Mouse (Mus musculus): ENCODE results near the gene Slc38a7. TPM values are rescaled to one million over a fixed set of nuclear protein-coding genes. Genes with fewer than 3 reads are reported as not detected.
"Not testable (repeated sequence)": the region's sequence is repeated elsewhere in the genome, so short reads cannot be mapped to it uniquely, and the experiment has no call there.

Gene Slc38a7
- total RNA-seq, 2 experiments from 2014 or later = 9.5 to 10.0 TPM

DNA sequence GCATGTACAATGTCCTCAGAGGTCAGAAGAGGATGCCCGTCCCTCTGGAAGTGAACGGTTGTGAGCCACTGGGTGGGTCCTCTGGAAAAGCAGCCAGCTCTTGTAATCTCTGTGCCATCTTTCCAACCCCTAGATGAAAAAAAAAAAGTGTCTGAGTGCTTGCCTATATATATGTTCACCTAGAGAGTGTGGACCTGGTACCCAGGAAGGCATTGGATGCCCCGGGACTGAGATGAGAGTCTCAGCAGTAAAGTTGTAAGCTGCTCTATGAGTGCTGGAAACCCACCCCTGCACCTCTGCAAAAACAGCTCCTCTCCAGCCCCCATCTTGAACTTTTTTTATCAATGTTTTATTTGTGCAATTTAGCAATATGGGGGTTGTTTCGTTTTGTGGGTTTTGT is 44.7 kb downstream of the Slc38a7 start:
- DNase-seq (ENCODE audit: low spot score in 2 of 2) = no peak

DNA sequence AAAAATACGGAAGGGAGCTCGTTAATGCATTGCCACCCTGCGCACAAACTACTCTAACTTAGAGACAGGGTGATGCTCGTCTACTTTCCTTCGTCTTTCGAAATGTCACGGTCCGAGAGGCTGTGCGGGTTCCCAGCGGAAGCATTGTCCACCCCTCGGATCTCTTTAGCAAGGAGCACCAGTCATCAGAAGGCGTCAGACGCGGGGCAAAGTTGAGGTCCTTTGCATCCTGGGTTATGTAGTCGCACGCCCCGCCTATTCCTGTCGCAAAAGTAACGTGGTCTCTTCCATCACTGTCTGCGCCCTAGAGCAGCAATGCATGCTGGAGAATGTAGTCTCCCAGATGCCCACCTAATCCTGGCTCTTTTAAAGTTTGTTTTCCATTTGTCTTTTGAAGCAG is 45.5 kb downstream of the Slc38a7 start:
- peak; percentile 75 to 89 for DNase-seq (ENCODE audit: low spot score in 2 of 2)

DNA sequence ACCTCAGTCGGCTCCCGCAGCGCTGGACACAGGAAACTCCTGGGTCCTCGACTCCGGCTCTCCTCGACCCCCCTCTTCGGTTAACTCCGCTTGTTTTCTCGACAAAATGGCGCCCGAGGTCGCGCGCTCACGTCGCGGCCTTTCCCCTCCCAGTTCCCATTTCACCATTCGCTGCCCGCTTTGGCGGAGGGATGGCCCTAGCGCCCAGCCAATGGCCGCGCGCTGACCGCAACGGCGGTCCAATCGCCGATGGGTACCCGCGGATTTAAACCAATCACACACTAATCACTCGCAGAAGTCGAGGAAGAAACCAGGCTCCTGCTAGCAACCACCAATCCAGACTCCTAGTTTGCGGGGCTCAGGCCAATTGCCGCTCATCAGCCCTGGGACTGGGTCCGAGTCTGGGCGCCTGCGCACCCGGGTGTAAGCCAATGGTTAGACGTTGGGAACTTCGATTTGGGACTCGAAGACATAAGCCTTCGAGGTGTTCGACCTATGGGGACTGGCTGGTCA is 46.0 kb downstream of the Slc38a7 start, which contains the start of gene Cnot1:
TSS of gene Cnot1 (minus strand) at position 134 of the 513 bp plus-strand sequence.
- peak; percentile 87 to 94 for DNase-seq (ENCODE audit: low spot score in 2 of 2)

- peak in 1 of 2 experiments; percentile 49 for DNase-seq (ENCODE audit: low spot score in 2 of 2)
These were observed 46.7 kb downstream of the Slc38a7 start for GRCm38 (mm10) chr8:95806461-95807191.

DNA sequence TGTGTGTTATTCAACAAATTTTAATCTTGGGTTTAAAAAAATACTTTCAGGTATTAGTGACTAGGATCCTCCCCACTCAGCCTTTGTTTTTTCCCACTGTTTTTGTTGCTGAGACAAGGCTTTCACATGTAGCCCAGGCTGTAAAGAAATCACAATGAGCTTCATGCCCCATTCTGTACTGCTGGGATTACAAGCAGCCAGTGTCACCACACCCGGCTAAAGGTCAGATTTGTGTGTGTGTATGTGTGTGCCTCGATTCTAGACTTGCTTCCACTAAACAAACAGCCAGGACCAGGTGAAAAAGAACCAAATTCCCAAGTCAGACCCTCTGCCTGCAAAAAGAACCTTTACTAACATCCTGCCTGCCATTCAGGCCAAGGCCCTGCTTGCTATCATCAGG is 47.9 kb downstream of the Slc38a7 start:
- no peak for DNase-seq (ENCODE audit: low spot score in 2 of 2)

DNA sequence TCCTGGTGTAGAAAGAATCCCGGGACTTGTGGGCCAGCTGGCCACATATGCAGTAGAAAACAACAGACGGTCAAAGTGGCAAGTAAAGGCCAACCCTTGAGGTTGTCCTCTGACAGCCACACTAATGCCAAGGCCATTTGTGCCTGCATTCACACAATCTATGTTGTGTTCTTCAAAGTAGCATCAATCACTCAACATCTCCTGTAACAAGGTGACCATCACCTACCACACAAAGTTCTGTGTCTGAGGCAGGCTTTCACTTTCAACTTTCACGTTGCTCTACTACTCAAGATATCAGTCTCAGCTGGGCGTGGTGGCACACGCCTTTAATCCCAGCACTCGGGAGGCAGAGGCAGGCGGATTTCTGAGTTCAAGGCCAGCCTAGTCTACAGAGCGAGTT is 51.1 kb downstream of the Slc38a7 start:
- no peak for DNase-seq (ENCODE audit: low spot score in 2 of 2)

GRCm38 (mm10) chr8:95801476-95802064 is 51.8 kb downstream of the Slc38a7 start:
- DNase-seq (ENCODE audit: low spot score in 2 of 2) = no peak

DNA sequence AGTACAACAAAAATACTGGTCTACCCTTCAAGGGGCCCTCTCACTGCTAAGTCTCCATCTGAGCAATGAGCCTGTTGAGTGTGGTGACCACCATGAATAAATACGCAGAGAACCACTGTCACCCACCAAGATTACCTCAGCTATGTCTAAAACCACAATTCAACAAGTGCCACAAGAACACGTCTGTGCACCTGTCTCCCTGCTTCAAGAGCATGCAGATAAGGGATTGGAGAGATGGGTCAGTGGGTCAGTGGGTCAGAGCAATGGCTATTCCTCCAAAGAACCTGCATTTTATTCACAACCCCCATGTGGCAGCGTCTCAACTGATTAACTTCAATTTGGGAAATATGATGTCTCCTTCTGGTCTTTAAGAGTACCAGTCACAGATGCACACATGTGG is 53.0 kb downstream of the Slc38a7 start:
- DNase-seq (ENCODE audit: low spot score in 2 of 2) = no peak

- no peak for DNase-seq (ENCODE audit: low spot score in 2 of 2)
These were observed 53.4 kb downstream of the Slc38a7 start for GRCm38 (mm10) chr8:95799891-95800290.

GRCm38 (mm10) chr8:95799117-95799516 is 54.2 kb downstream of the Slc38a7 start:
- DNase-seq (ENCODE audit: low spot score in 2 of 2) = no peak

GRCm38 (mm10) chr8:95795333-95796061 is 57.8 kb downstream of the Slc38a7 start:
- not testable (repeated sequence) for DNase-seq (ENCODE audit: low spot score in 2 of 2)

Other genes with a start within 250 kb of the Slc38a7 start
- gene Gins3, start 220.1 kb downstream of the Slc38a7 start, total RNA-seq (2021) = 1 to 10 TPM; 2.7 to 3.3 TPM
- gene Ndrg4, start 176.6 kb downstream of the Slc38a7 start, total RNA-seq (2021) = 10 to 100 TPM; 13.8 to 18.5 TPM
- 1 to 10 TPM; 8.1 to 8.3 TPM for gene Setd6, start 137.7 kb downstream of the Slc38a7 start, total RNA-seq (2021)
- 100 to 1,000 TPM; 113 to 122 TPM for gene Cnot1, start 46.1 kb downstream of the Slc38a7 start, total RNA-seq (2021)
- gene Sap18b, start 28.2 kb downstream of the Slc38a7 start, total RNA-seq (2021) = 100 to 1,000 TPM; 110 to 115 TPM
- 100 to 1,000 TPM; 230 to 251 TPM for gene Got2, start 35.0 kb upstream of the Slc38a7 start, total RNA-seq (2021)